Mouse (Mus musculus) left cerebral cortex, adult 2 months (tissue): ENCODE measurements around the gene Ankrd55. TPM values are rescaled to one million over a fixed set of nuclear protein-coding genes. Genes with fewer than 3 reads are reported as not detected.

Source experiments
- DNase-seq, 2 experiments: peaks; one replicate each; pipeline ENCODE4 v3.0.0; 2021 to 2022; ENCODE audit warnings: low spot score in 2 of 2, mixed read lengths in 1 of 2; ENCODE audit errors: extremely low spot score in 1 of 2
- H3K27ac ChIP-seq: fragments of 200-600 bp; 2 replicates; pipeline ENCODE4 v1.8.1; 2022
- H3K4me3 ChIP-seq: fragments of 200-600 bp; 2 replicates; pipeline ENCODE4 v1.8.1; 2022
- CTCF ChIP-seq: fragments of 200-600 bp; IDR thresholded peaks from 2 replicates; pipeline ENCODE4 v1.8.1; 2022; ENCODE audit warnings: antibody characterized with exemption, mild to moderate bottlenecking, moderate library complexity
- intact Hi-C: fragments of 180-260 bp; cut with DNase I; formaldehyde crosslinking; loops from one replicate; pipeline ENCODE4 v1.15.1; 2025
- total RNA-seq, 2 experiments: library from RNA; stranded (reverse); gene quantifications; 2 replicates each; pipeline ENCODE4 v1.2.3; 2021

Ankrd55 gene
- total RNA-seq, 2 experiments from 2014 or later: 3.6 to 4.1 TPM

DNA sequence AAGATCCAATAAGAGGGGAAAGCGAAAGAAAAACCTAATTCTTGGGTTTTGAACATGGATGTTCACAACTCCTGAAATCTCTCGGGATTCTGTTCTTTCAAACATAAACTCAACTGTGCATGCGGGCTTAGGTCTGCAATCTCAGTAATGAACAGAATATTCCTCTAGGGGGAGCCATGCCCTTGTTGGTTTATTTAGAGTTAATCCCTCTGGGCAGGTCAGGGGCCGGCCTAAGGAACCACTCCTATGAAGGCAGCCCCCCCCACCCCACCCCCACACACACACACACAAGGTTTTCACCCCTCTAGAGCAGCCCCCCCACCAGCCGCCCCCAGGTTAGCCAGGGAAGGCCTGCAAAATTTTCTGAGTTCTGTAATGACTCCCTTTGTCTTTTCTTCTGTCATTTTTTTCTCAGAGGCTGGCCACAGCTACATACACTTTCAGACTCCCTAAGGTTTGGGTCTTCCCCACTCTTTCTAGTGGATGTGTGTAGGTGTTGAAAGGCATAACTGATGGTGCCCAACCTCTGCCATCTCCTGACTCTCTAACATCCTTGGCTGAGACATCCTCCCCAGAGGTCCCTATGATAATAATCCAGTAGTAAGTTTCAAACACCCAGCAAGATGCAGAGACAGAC, 16.2 kb upstream of the Ankrd55 start:
- DNase-seq: no peak
- Histone ChIP-seq H3K4me3 (no peak overlapping the region), H3K27ac (no peak overlapping the region)
- peak; percentile 60 for TF ChIP-seq CTCF
- intact Hi-C loops: loop anchor here (2.0 kb wide), 1 partner anchor 237 kb away; no protein-coding TSS in a partner anchor

DNA sequence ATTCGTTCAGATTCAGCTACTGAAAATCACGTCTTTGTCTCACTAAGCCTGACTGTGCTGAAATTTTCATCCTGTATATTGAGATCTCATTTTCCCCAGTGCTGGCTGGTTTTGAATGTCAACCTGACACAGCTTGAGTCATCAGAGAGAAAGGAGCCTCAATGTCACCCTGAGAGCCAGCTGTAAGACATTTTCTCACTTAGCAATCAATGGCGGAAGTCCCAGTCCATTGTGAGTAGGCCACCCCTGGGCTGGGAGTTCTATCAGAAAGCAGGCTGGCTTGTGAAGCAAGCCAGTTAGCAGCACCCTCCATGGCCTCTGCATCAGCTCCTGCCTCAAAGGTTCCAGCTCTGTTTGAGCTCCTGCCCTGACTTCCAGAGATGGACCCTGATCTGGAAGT, 13.6 kb upstream of the Ankrd55 start:
- intact Hi-C loops: no loop called here
- Histone ChIP-seq H3K4me3 (no peak overlapping the region), H3K27ac (no peak overlapping the region)
- DNase-seq: no peak
- no peak for TF ChIP-seq CTCF

DNA sequence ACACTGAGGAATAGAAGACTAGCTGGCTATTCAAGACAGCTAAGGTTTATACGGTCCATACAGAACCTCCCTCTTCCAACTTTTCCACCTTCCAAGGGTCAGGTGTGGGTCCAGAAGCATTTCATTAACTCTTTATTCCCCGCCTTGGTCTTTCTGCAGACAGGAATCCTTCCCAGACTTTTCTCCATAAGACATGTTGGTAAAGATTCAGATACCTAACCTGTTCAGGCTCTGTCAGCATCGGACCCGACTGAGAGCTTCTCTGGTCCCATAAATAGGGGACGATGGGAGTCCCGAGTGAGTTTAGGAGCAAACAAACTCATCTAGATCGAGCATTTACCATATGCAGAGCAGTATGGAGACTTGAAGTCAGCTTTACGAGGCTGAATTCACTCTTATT, 12.3 kb upstream of the Ankrd55 start:
- no peak overlapping the region for H3K27ac ChIP-seq
- DNase-seq: no peak
- no peak for TF ChIP-seq CTCF
- H3K4me3 ChIP-seq: no peak overlapping the region
- intact Hi-C loops: no loop called here

DNA sequence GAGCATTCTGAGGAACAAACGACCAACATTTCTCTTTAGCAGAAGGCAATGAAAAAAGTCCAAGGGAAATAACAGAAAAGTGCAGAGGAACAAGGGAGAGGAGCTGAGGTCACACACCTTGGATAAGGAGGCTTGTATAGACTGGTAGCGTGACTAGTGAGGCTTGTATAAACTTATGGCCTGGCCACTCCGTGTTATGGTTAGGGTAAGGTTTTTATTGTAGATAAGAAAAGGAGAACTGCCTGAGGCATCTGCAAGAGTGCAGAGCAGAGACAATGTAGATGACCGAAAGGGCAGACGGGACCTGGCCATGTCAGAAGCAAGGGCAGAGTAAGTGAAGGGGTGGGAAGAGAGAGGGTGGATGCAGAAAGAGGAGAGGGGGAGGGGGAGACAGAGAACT, 10.7 kb upstream of the Ankrd55 start:
- intact Hi-C loops: no loop called here
- no peak for TF ChIP-seq CTCF
- DNase-seq: no peak
- no peak overlapping the region for H3K27ac ChIP-seq
- H3K4me3 ChIP-seq: no peak overlapping the region

DNA sequence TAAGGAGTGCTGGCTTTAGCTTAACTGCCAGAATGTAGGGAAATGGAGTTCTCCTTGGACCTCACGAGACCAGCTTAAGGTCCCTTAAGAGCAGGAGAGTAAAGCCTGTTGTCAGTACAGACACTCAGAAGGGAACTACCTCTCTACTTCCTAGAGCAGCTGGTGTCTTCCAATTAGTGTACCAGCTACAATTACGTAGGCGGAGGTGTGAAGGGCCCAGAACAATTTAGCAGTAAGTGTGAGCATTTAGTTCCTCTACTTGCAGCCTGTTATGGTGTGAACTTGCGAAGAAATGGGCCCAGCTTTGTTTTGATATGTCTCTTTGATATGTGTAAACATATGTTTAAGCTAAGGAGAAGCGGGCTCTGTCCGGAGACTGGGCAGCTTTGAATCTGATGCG, 10.0 kb upstream of the Ankrd55 start:
- Histone ChIP-seq H3K4me3 (no peak overlapping the region), H3K27ac (no peak overlapping the region)
- no peak for DNase-seq
- intact Hi-C loops: no loop called here
- no peak for TF ChIP-seq CTCF

DNA sequence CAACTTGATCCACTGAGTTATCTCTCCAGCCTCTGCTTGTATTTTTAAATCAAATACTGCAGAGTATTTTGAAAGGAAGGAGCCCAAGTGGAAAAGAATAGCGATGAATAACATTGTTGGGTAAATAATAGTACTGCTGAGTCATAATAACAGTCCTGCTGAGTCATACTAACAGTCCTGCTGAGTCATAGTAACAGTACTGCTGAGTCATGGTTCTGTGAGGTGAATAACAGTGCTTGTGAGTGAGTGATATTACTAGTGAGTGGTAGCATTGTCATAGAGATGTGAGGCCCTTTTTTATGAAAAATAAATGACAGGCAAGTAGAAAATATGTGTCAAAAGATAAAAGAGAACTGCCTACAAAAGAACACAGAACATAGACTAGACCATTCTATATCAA, 1.1 kb upstream of the Ankrd55 start:
- Histone ChIP-seq H3K4me3 (no peak overlapping the region), H3K27ac (no peak overlapping the region)
- no peak for DNase-seq
- TF ChIP-seq CTCF: no peak
- intact Hi-C loops: no loop called here

DNA sequence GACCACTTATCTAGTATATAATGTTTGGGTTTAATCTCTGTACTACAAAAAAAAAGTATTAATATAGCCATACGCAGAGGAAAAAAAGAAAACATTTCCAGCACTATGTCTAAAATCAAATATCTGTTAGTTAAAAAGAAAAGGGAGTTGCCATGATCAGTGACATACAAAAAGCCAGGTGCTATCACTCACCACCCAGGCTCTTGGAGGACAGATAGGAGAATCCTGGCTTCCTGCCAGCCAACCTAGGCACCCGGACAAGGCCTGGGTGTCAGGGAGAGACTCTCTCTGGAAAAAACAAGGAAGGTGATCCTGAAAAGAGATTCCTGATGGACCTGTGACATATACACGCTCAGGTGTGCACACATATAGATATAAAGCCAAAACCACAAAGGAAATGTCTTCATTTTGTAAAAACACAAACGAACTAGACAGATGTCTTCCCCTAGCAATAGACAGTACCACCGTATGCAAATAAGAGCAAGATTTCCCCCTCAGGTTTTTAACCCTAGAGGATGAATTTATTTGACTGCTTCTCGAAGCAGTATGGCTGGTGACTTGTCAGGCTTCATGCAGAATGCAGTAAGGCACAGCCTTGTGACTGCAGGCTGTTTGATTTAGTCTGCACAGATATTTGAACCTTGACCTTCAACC, 553 bp upstream of the Ankrd55 start:
- no peak for TF ChIP-seq CTCF
- intact Hi-C loops: no loop called here
- no peak for DNase-seq
- no peak overlapping the region for H3K27ac ChIP-seq
- H3K4me3 ChIP-seq: peak overlapping the region; percentile 41; the same call in 1 of the 2 replicates

DNA sequence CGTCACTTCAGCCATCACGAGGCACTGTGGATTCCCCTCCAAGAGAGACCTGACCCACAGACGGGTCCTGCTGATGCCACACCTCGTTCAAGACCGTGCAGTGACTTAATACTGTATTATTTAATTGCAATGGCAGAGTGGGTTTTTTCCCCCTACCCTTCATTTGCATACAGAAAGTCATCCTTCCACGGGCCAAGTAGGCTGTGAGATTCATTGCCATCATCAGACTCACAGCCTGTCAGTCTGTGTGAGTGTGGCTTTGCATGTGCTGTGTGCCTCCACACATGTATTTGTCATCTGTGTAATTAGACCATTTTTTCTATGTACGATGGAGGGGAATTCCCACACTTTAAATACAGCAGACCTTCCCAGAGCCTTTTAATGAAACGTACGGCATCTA, 1.1 kb downstream of the Ankrd55 start:
- no peak for DNase-seq
- intact Hi-C loops: no loop called here
- Histone ChIP-seq H3K4me3 (peak overlapping the region; percentile 28), H3K27ac (no peak overlapping the region; the same call in 1 of the 2 replicates)
- no peak for TF ChIP-seq CTCF

DNA sequence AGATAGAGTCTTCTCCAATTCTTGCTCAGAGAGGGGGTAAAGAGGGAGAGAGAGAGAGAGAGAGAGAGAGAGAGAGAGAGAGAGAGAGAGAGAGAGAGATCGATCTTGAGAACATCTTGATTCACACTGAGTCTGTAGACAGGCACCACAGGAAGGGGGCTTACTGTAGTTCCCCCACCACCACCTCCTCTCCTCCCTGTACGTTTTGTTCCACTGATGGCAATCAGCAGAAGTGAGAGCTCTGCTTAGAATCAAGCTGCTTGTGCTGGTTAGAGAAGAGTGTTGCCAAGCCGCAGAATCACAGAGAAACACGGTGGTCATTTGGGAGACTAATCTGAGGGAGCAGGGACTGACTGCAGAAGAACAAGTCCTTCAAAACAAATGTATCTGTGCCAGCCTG, 1.7 kb downstream of the Ankrd55 start:
- intact Hi-C loops: no loop called here
- H3K4me3 ChIP-seq: no peak overlapping the region
- no peak overlapping the region for H3K27ac ChIP-seq
- no peak for TF ChIP-seq CTCF
- no peak for DNase-seq

DNA sequence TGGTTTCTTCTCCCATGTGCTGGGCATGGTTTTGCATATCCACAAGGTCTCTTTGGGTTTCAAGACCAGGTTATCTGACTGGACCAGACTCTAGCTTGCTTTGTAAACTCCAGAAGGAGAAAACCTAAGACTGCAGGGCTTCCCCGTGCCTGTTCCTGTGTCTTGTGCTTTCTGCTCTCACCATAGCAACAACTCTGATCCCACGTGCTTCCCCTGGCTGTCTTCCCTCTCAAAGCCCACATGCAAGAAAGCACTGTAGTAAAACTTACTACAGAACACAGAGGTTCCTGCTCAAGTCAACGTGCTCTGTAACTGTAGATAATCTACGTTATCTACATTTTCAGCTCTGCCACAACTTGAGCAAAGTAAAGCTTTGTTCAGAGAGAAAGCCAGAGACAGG, 4.2 kb downstream of the Ankrd55 start:
- intact Hi-C loops: no loop called here
- Histone ChIP-seq H3K4me3 (no peak overlapping the region), H3K27ac (no peak overlapping the region)
- no peak; the same call in 1 of the 2 replicates for TF ChIP-seq CTCF
- peak; percentile 45 to 60 for DNase-seq

DNA sequence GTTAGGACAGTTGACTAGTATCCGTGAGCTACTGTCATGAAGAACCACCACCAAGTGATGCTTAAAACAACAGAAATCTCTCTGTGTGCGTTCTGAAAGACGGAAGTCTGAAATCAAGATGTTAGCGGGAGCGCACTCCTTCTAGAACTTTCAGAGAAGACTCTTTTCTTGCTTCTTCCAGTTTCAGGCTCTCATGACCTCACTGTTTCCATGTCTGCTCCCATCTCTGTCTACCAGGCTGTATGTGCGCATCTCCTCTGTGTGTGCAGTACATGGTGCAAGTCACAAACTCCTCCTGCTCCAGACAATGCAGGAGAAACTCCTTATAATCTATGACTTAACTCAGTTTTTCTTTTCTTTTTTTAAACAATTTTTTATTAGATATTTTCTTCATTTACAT, 4.8 kb downstream of the Ankrd55 start:
- DNase-seq: no peak
- no peak for TF ChIP-seq CTCF

DNA sequence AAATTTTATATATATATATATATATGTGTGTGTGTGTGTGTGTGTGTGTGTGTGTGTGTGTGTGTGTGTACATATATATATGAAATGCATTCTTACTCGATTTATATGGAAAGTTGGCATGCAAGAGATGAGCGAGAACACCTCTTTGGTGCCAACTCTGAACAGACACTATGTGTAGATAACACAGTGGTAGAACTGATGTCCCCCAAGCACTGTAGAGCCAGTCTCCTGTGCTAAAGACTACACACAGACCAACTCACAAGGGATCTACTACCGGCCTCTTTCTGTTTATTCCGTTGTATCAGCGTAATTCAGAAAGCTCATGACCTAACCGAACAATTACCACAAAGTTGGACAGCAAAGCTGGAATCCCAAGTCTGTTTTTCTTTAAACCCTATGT, 6.2 kb downstream of the Ankrd55 start:
- Histone ChIP-seq H3K4me3 (no peak overlapping the region), H3K27ac (no peak overlapping the region)
- DNase-seq: no peak
- TF ChIP-seq CTCF: no peak
- intact Hi-C loops: no loop called here

More for the DNA sequence above, 4.8 kb downstream of the Ankrd55 start:
- intact Hi-C loops: no loop called here
- H3K27ac ChIP-seq: no peak overlapping the region
- no peak overlapping the region for H3K4me3 ChIP-seq

DNA sequence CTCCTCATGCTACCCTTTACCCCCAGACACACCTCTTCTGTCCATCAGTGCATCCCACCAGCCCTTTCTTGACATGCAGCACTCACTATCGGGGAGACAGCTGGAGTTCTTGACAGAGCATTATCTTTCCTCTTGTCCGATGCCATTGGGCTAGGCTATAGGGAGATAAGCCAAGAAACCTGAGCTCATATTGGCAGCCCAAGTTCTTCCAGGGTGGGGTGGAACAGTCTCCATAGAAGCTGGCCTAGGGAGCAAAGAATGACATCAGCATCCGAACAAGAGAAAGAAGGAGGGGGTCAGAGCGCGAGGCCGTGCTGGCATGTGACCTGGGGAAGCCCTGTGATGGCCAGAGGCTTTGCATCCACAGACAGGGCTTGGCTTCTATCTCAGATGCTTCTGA, 9.5 kb downstream of the Ankrd55 start:
- H3K27ac ChIP-seq: no peak overlapping the region
- TF ChIP-seq CTCF: no peak
- intact Hi-C loops: no loop called here
- no peak overlapping the region for H3K4me3 ChIP-seq
- no peak for DNase-seq
